Mouse (Mus musculus) E14TG2a.4 (cell line): Measurements from ENCODE around the gene Acot6.
A peak's percentile ranks its signal among the peaks of the same experiment; 100 is the strongest.
"Not testable (repeated sequence)": the region's sequence is repeated elsewhere in the genome, so short reads cannot be mapped to it uniquely, and the experiment has no call there.

ENCODE experiments used
- H3K27me3 ChIP-seq: 2 replicates; pipeline ENCODE4 v1.6.1; 2014; ENCODE audit warnings: low read length, control low read depth; ENCODE audit not compliant: insufficient read depth
- H3K36me3 ChIP-seq: 2 replicates; pipeline ENCODE4 v1.6.1; 2014; ENCODE audit warnings: low read length, control low read depth; ENCODE audit not compliant: insufficient read depth
- H3K4me1 ChIP-seq: replicated peaks from 2 replicates; pipeline ENCODE4 v1.6.1; 2014; ENCODE audit warnings: low read depth, low read length, control low read depth
- H3K4me3 ChIP-seq: replicated peaks from 2 replicates; pipeline ENCODE4 v1.5.1; 2014; ENCODE audit warnings: mild to moderate bottlenecking, low read length
- H3K9me3 ChIP-seq: 2 replicates; pipeline ENCODE4 v1.6.1; 2014; ENCODE audit warnings: low read length, control low read depth
- CTCF ChIP-seq: conservative IDR thresholded peaks from 2 replicates; pipeline ENCODE4 v1.5.1; 2014; ENCODE audit warnings: low read length
- NANOG ChIP-seq: IDR thresholded peaks from 2 replicates; pipeline ENCODE4 v1.6.1; 2014; ENCODE audit warnings: borderline replicate concordance, low read length, mixed read lengths
- POU5F1 ChIP-seq: IDR thresholded peaks from 2 replicates; pipeline ENCODE4 v1.6.1; 2014; ENCODE audit warnings: low read length, borderline replicate concordance

Gene Acot6

DNA sequence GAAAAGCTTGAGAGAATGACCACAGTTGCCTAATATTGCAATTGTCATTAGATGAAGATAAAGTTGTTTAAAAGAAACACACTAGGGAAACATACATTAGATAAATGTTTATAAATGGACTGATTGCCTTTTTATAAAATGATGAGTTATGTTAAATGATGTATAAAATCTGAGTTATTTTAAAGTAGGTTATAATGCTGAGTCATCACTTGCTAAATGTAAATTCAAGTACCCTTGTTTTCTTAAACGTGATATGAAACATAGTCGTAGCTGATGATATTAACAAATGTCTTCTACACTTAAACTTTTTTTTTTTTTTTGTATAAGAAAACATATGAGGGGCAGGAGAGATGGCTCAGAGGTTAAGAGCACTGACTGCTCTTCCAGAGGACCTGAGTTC lies 36.6 kb upstream of the Acot6 start:
- TF ChIP-seq CTCF (no peak), NANOG (no peak), POU5F1 (no peak)
- 0 out of 2 replicates have a peak, but pooled peaks cover 2% of the 10 kb centered on the region for H3K9me3 ChIP-seq
- H3K4me3 ChIP-seq = no peak overlapping the region
- H3K4me1 ChIP-seq = peaks cover 11% of the 10 kb centered on the region
- H3K27me3 ChIP-seq = peaks cover 34% of the 10 kb centered on the region
- H3K36me3 ChIP-seq = no peaks in the 10 kb centered on the region

DNA sequence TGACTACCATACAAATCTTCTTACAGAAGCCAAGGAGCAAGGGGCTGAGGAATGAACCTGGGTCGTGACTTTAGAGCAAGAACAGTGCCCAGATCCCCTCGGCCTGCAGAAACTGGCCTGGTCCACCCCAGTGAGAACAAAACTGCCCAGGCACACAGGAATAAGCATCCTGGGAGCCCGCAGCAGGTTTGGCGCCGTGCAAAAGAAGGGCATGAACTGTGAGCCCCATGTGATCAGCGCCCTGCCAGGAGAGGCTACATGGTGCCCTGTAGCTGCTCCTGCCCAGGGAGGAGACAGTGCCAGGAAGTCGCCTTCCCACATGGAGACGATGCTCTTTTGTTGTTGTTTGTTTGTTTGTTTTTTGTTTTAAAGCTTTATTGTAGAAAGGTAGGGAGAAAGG lies 35.8 kb upstream of the Acot6 start:
- Histone ChIP-seq H3K36me3 (no peaks in the 10 kb centered on the region), H3K27me3 (peaks cover 40% of the 10 kb centered on the region), H3K9me3 (0 out of 2 replicates have a peak, but pooled peaks cover 2% of the 10 kb centered on the region), H3K4me3 (no peak overlapping the region), H3K4me1 (peaks cover 11% of the 10 kb centered on the region)
- TF ChIP-seq CTCF (no peak), POU5F1 (no peak), NANOG (no peak)

DNA sequence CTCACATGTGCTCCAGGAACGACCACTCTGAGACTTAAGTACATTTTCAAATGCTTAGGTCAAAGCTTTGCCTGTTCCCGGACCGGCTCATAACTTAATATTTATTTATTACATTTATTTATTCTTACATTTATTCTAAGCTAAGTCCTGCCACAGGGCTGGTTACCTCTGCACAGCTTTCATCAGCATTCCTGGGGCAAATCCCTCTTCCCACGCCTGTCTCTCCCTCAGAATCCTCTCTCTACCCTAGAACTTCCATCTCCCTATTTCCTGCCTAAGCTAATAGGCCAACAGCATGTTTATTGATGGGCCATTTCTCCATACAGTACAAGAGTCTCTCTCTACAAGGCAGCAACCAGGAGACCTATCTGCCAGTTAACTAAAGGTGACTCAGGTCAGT lies 32.7 kb upstream of the Acot6 start:
- Histone ChIP-seq H3K9me3 (0 out of 2 replicates have a peak, but pooled peaks cover 2% of the 10 kb centered on the region), H3K4me1 (no peaks in the 10 kb centered on the region; the same call in 1 of the 2 replicates), H3K27me3 (peaks cover 51% of the 10 kb centered on the region), H3K4me3 (no peak overlapping the region), H3K36me3 (no peaks in the 10 kb centered on the region)
- TF ChIP-seq NANOG (no peak), POU5F1 (no peak), CTCF (no peak)

DNA sequence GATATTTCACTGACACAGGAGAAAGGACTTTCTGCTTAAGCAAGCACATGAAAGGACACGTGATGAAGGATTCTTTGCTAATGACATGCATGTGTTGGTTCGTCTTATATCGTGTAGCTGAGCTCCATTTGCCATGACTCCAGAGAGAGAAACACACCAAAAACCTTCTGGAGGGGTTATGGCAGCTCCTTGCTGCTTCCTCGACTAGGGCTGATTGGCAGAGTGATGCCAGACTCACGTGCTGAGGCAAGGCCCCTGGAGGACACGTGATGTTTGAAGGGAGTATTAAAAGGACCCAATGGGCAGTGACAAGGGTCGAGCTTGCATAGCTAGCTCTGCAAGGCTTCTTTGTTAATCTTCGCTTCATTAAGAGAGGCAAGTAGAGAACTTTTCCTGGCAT lies 32.2 kb upstream of the Acot6 start:
- Histone ChIP-seq H3K36me3 (no peaks in the 10 kb centered on the region), H3K9me3 (no peaks in the 10 kb centered on the region), H3K27me3 (peaks cover 51% of the 10 kb centered on the region), H3K4me1 (no peaks in the 10 kb centered on the region; the same call in 1 of the 2 replicates), H3K4me3 (no peak overlapping the region)
- no peak for TF ChIP-seq CTCF
- no peak for TF ChIP-seq POU5F1
- no peak for TF ChIP-seq NANOG

DNA sequence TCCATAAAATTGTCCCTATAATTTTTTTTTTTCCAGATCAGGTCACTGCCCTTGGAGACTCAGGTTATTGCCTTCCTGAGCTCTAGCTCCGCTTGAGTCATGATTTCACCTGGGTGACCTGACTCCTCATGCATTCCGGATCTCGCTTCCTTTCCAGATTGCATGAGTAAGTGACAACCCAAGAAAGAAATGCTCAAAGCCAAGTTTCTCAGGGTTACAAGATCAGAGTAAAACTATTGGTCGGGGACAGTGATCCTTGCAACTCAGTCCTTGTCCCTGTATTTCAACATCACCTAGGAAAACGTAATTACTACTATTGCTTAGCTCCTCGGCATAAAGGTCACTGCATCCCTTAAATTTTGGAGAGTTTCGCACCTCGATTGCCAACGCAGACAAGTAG lies 31.5 kb upstream of the Acot6 start, which contains the start of gene Acot5:
Gene Acot5, plus strand, starts transcription at position 340 of the 400 bp plus-strand sequence.
- H3K4me3 ChIP-seq = peak within 1 kb of the TSS; percentile 77
- no peak for TF ChIP-seq NANOG
- no peak for TF ChIP-seq CTCF
- no peak for TF ChIP-seq POU5F1
- peaks cover 51% of the 10 kb centered on the region for H3K27me3 ChIP-seq
- no peaks in the 10 kb centered on the region for H3K9me3 ChIP-seq
- no peaks in the 10 kb centered on the region for H3K36me3 ChIP-seq
- H3K4me1 ChIP-seq = no peaks in the 10 kb centered on the region; the same call in 1 of the 2 replicates

DNA sequence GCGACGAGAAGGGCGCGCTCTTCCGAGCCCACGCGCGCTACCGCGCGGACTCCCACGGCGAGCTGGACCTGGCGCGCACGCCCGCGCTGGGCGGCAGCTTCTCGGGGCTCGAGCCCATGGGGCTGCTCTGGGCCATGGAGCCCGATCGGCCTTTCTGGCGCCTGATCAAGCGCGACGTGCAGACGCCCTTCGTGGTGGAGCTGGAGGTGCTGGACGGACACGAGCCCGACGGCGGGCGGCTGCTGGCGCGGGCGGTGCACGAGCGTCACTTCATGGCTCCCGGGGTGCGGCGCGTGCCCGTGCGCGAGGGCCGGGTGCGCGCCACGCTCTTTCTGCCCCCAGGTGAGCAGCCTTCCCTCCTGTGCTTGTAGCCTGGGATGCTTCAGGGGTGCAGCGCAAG lies 30.9 kb upstream of the Acot6 start:
- not testable (repeated sequence) for H3K4me1 ChIP-seq, H3K36me3 ChIP-seq, H3K9me3 ChIP-seq
- Histone ChIP-seq H3K27me3 (peaks cover 49% of the 10 kb centered on the region), H3K4me3 (peak overlapping the region; percentile 77)

- Histone ChIP-seq H3K27me3 (peaks cover 46% of the 10 kb centered on the region), H3K9me3 (no peaks in the 10 kb centered on the region), H3K36me3 (no peaks in the 10 kb centered on the region), H3K4me1 (no peaks in the 10 kb centered on the region; the same call in 1 of the 2 replicates), H3K4me3 (no peak overlapping the region)
- TF ChIP-seq POU5F1 (no peak), CTCF (0 out of 2 replicates have a peak, but pooled peaks have one; percentile 4)
Observed at GRCm38 (mm10) chr12:84071696-84072095, 28.8 kb upstream of the Acot6 start.

DNA sequence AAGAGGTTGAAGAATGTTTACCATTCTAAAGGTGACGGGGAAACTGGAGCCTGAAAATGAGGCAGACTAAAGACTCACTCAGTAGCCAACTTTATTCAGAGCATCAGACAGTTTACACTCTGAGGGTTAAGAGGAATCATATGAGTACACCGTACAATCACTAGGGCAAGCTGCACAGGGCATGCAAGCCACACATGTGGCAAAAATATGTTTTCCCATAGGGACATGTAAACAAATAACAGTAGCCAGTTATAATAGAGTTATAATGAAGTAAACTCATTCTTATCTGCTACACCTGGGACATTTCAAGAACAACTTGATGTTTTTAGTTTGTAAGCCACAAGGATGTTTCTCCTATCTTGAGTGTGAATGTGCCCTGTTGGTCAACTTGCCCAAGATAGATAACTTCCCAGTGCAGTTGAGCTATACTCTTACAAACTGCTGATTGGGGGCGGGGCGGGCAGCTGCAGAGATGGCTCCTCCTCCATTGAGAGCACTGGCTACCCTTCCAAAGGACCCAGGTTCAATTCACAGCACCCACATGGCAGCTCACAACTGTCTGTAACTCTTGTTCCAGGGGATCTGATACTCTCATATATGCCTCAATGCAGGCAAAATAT lies 23.0 kb upstream of the Acot6 start:
- TF ChIP-seq POU5F1 = no peak
- no peak for TF ChIP-seq NANOG
- no peak for TF ChIP-seq CTCF
- no peaks in the 10 kb centered on the region for H3K9me3 ChIP-seq
- no peaks in the 10 kb centered on the region; the same call in 1 of the 2 replicates for H3K27me3 ChIP-seq
- no peaks in the 10 kb centered on the region for H3K36me3 ChIP-seq
- no peaks in the 10 kb centered on the region for H3K4me1 ChIP-seq
- H3K4me3 ChIP-seq = no peak overlapping the region

- H3K4me1 ChIP-seq = no peaks in the 10 kb centered on the region; the same call in 1 of the 2 replicates
- TF ChIP-seq POU5F1 (no peak), CTCF (no peak), NANOG (no peak)
- H3K27me3 ChIP-seq = no peaks in the 10 kb centered on the region
- H3K4me3 ChIP-seq = no peak overlapping the region
- H3K36me3 ChIP-seq = no peaks in the 10 kb centered on the region
- peaks cover 17% of the 10 kb centered on the region for H3K9me3 ChIP-seq
Observed at GRCm38 (mm10) chr12:84083842-84084241, 16.6 kb upstream of the Acot6 start.
